11 mouse cellular contexts compared by ENCODE assay signal in genomic region chr12:104812711-104813110, GRCm38 (mm10). TPM values are rescaled to one million over a fixed set of nuclear protein-coding genes. Genes with fewer than 3 reads are reported as not detected.
A peak's percentile ranks its signal among the peaks of the same experiment; 100 is the strongest.
DNase-seq lines count a peak whose midpoint lies in the region; ATAC-seq and TF ChIP-seq lines count a peak whose summit lies in the region.
"Had no signal": no experiment of that assay in that cellular context is flagged by ENCODE, and none has a peak within 500 bp of the region (broad histone marks: within the 10 kb centered on the region; RNA-seq: fewer than 3 reads in every experiment).

No protein-coding gene starts in this region.

- H3K4me3 ChIP-seq in heart, embryonic 12.5 days = no peak overlapping the region
- H3K4me3 ChIP-seq in G1E (ENCODE audit: low read depth, low read length) = no peak overlapping the region
- H3K4me3 ChIP-seq in forebrain, embryonic 10.5 days = no peak overlapping the region
- H3K4me3 ChIP-seq: limb, embryonic 15.5 days had no signal

- no peaks in the 10 kb centered on the region for H3K27me3 ChIP-seq in heart, embryonic 12.5 days (replicated peaks)
- peaks cover 2% of the 10 kb centered on the region; the same call in 1 of the 2 replicates for H3K27me3 ChIP-seq in G1E (ENCODE audit: insufficient read depth, low read length)
- no peaks in the 10 kb centered on the region for H3K27me3 ChIP-seq in forebrain, embryonic 10.5 days (ENCODE audit: poor library complexity, severe bottlenecking)

- ATAC-seq in heart, embryonic 12.5 days (ENCODE audit: insufficient number of reproducible peaks, low FRiP score) = 0 out of 2 replicates have a peak, but pooled peaks have one; percentile 13
- no peak for ATAC-seq in G1E (ENCODE audit: extremely low read depth, insufficient number of reproducible peaks, low FRiP score, poor library complexity, severe bottlenecking)
- ATAC-seq: inflammation-experienced regulatory T-cells, adult 6 months had no signal

- H3K4me1 ChIP-seq in heart, embryonic 12.5 days (replicated peaks) = peaks cover 20% of the 10 kb centered on the region
- no peaks in the 10 kb centered on the region for H3K4me1 ChIP-seq in G1E (ENCODE audit: insufficient read depth, low read depth, low read length)
- peaks cover 19% of the 10 kb centered on the region for H3K4me1 ChIP-seq in forebrain, embryonic 10.5 days

- no peaks in the 10 kb centered on the region for H3K36me3 ChIP-seq in heart, embryonic 12.5 days
- no peaks in the 10 kb centered on the region for H3K36me3 ChIP-seq in G1E (replicated peaks)
- H3K36me3 ChIP-seq in forebrain, embryonic 10.5 days (replicated peaks) = no peaks in the 10 kb centered on the region
- H3K36me3 ChIP-seq: limb, embryonic 15.5 days had no signal

- no peaks in the 10 kb centered on the region for H3K9me3 ChIP-seq in heart, embryonic 12.5 days (replicated peaks)
- peaks cover 75% of the 10 kb centered on the region for H3K9me3 ChIP-seq in G1E (replicated peaks)
- H3K9me3 ChIP-seq in forebrain, embryonic 10.5 days = no peaks in the 10 kb centered on the region
- H3K9me3 ChIP-seq: limb, embryonic 15.5 days had no signal

- WGBS in heart, embryonic 12.5 days = 77% methylated on average over 4 of the region's 4 CpGs
- 78% methylated on average over 4 of the region's 4 CpGs for WGBS in forebrain, embryonic 10.5 days

- no peak for DNase-seq in heart, adult 8-10 months (ENCODE audit: low spot score)
- peak; percentile 30 for DNase-seq in 3T3-L1 (ENCODE audit: low read depth, low spot score)
- no peak for DNase-seq in G1E (ENCODE audit: low spot score)
- DNase-seq in lung, postnatal 10 days = peak; percentile 36
- no peak for DNase-seq in right cerebral cortex, postnatal 10 days (ENCODE audit: low spot score in 2 of 2)
- no peak for DNase-seq in forebrain, embryonic 10.5 days (ENCODE audit: extremely low spot score, low spot score)
- DNase-seq in right cerebral cortex, postnatal 36 days (ENCODE audit: low spot score in 2 of 2) = no peak
- DNase-seq: cerebellum, adult 9-10 months had no signal

- H3K9ac ChIP-seq in heart, embryonic 12.5 days = no peak overlapping the region
- H3K9ac ChIP-seq: limb, embryonic 15.5 days had no signal

- H3K4me2 ChIP-seq in heart, embryonic 12.5 days = no peak overlapping the region
- H3K4me2 ChIP-seq: limb, embryonic 15.5 days had no signal

- H3K27ac ChIP-seq in heart, embryonic 12.5 days (ENCODE audit: poor library complexity, severe bottlenecking) = no peak overlapping the region
- H3K27ac ChIP-seq in forebrain, embryonic 10.5 days = no peak overlapping the region
- H3K27ac ChIP-seq: limb, embryonic 15.5 days had no signal

- peak; percentile 4; the same call in 1 of the 2 replicates for TF ChIP-seq CTCF in G1E (IDR thresholded peaks at IDR 0.05; ENCODE audit: low read depth, low read length)

RNA-seq across cellular contexts. Expression of gene Clmn, which starts 52.2 kb away (rescaled TPM):
- 0.56 and 1.3 TPM in 2 replicates for polyA plus RNA-seq in heart, embryonic 12.5 days (2016; fragmentation: Nextera tagmentation; extraction: Ambion mirVana)
- total RNA-seq in heart, adult 8-10 months (2022) = 1 to 10 TPM; 1.8 to 2.4 (median 2.1) TPM
- total RNA-seq in G1E (2014; fragmentation: Nextera tagmentation) (not detected in 2 replicates), G1E (2017) (0.06 and 0.27 TPM in 2 replicates)
- not detected in 2 replicates for polyA plus RNA-seq in G1E (2012)
- polyA plus RNA-seq in forebrain, embryonic 10.5 days (2016; fragmentation: Nextera tagmentation; extraction: Ambion mirVana) = 1.6 and 2.1 TPM in 2 replicates

Comparison
In these comparisons a context has a peak if more than half of its experiments do, and no peak if none do; other contexts are left out.
1. DNase-seq: peak in 3T3-L1 (single experiment) and lung, postnatal 10 days (single experiment); none in heart, adult 8-10 months (single experiment), G1E (single experiment), right cerebral cortex, postnatal 10 days (0 of 2), forebrain, embryonic 10.5 days (single experiment) and right cerebral cortex, postnatal 36 days (0 of 2).